Mouse (Mus musculus): ENCODE measurements around the gene Gpld1. TPM values are rescaled to one million over a fixed set of nuclear protein-coding genes. Genes with fewer than 3 reads are reported as not detected.
A peak's percentile ranks its signal among the peaks of the same experiment; 100 is the strongest.

The Gpld1 gene
- 2.6 and 3.0 TPM in 2 replicates for polyA plus RNA-seq (2015; fragmentation: Nextera tagmentation; extraction: Ambion mirVana)

DNA sequence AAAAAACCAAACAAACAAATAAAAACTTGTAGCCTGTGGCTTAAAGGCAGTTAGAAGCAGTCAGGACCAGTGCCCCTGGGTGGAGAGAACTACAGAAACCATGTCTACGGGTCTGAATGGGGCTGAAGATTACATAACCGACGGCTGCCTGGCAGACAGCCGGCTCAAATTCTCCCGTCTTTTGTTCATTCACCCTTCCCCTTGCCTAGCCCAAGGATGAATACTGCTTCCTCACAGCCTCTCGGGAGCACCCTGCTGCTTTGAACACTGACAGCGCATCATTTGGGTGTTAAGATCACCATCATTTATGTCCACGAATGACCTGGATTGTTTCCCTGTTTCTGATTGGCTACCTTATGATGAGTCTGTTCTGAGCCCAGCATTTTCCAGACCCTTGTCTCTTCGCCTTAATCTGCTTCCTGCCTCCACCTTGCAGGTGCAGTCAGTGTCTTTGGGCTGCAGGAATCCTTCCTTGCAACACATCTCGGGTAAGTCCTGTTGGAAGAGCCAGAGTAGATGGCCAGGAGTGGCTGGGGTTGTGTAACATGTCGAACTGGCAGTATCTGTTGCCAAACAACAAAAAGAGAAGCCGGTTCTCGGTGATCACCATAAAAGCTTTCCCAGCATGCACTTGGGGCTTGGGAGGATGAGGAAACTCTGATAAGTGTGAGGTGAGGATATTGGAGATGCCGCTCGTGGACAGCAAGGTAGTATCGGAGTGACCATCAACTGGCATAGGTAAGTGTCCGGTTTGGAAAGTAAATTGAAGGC is at the start of gene Gpld1:
Gpld1 (plus strand) TSS at position 641 of the 771 bp plus-strand sequence.
- no peak for ATAC-seq
- Histone ChIP-seq H3K4me1 (ENCODE audit: control insufficient read depth, insufficient read depth, low read depth, low read length) (peaks cover 7% of the 10 kb centered on the region), H3K36me3 (ENCODE audit: control insufficient read depth, insufficient read depth, low read length) (no peaks in the 10 kb centered on the region), H3K9ac (ENCODE audit: low read depth, low read length) (no peak within 1 kb of the TSS), H3K27ac (ENCODE audit: low read depth, low read length) (no peak within 1 kb of the TSS), H3K4me2 (ENCODE audit: low read length) (0 out of 2 replicates have a peak within 1 kb of the TSS, but pooled peaks have one; percentile 17), H3K27me3 (replicated peaks; ENCODE audit: control insufficient read depth, insufficient read depth, low read length) (no peaks in the 10 kb centered on the region), H3K4me3 (ENCODE audit: low read length) (no peak within 1 kb of the TSS), H3K9me3 (ENCODE audit: control insufficient read depth, low read length) (no peaks in the 10 kb centered on the region)
- 46% methylated on average over 17 of the region's 17 CpGs for WGBS

DNA sequence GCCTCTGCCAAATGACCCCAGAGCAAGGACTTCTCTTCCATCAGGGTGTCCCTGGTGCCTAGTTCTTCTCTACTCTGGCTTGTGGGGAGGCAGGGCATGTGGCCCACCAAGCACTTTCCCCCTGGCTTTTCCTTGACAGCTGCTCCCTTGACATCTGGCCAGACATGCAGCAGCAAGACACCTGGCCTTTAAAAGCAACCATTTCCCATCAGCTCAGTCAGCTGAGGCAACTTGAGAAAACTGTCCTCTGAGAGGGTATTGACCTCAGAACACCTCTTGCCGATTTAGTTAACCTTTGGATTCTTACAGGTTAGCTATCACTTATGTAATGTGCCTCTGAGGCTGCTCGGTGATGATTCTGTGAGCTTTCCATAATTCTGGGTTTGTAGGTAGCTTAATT is 49.1 kb upstream of the Gpld1 start:
- H3K36me3 ChIP-seq (ENCODE audit: control insufficient read depth, insufficient read depth, low read length) = 0 out of 2 replicates have a peak, but pooled peaks cover 2% of the 10 kb centered on the region
- H3K9ac ChIP-seq (ENCODE audit: low read depth, low read length) = no peak overlapping the region
- H3K27me3 ChIP-seq (replicated peaks; ENCODE audit: control insufficient read depth, insufficient read depth, low read length) = no peaks in the 10 kb centered on the region
- no peaks in the 10 kb centered on the region for H3K9me3 ChIP-seq (ENCODE audit: control insufficient read depth, low read length)
- H3K27ac ChIP-seq (ENCODE audit: low read depth, low read length) = no peak overlapping the region
- ATAC-seq = no peak
- H3K4me1 ChIP-seq (ENCODE audit: control insufficient read depth, insufficient read depth, low read depth, low read length) = no peaks in the 10 kb centered on the region
- H3K4me3 ChIP-seq (ENCODE audit: low read length) = no peak overlapping the region
- no peak overlapping the region for H3K4me2 ChIP-seq (ENCODE audit: low read length)
- 90% methylated on average over 2 of the region's 2 CpGs for WGBS

DNA sequence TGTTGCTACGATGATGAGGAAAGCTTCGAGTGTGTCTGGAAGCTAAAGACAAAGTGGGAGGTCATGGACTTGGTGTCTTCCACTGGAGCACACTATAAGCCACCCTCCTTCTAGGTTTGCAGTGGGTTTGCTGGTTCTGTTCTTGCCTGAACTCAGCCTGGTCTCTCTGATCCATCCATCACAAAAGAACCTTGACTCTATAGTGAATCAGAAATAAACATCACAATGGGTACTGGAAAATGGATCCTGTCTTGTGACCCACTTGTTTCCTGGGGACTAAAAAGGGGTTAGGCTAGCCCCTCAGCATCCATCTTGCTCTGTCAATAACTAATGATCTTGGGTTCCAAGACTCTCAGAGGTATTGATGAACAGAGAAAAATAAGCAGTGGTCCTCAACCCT is 41.0 kb upstream of the Gpld1 start:
- no peaks in the 10 kb centered on the region for H3K27me3 ChIP-seq (replicated peaks; ENCODE audit: control insufficient read depth, insufficient read depth, low read length)
- H3K36me3 ChIP-seq (ENCODE audit: control insufficient read depth, insufficient read depth, low read length) = peaks cover 7% of the 10 kb centered on the region
- no peak for ATAC-seq
- no peak overlapping the region for H3K4me2 ChIP-seq (ENCODE audit: low read length)
- 93% methylated on average over 2 of the region's 2 CpGs for WGBS
- H3K9ac ChIP-seq (ENCODE audit: low read depth, low read length) = no peak overlapping the region
- H3K27ac ChIP-seq (ENCODE audit: low read depth, low read length) = no peak overlapping the region
- no peaks in the 10 kb centered on the region for H3K9me3 ChIP-seq (ENCODE audit: control insufficient read depth, low read length)
- no peaks in the 10 kb centered on the region for H3K4me1 ChIP-seq (ENCODE audit: control insufficient read depth, insufficient read depth, low read depth, low read length)
- no peak overlapping the region for H3K4me3 ChIP-seq (ENCODE audit: low read length)

DNA sequence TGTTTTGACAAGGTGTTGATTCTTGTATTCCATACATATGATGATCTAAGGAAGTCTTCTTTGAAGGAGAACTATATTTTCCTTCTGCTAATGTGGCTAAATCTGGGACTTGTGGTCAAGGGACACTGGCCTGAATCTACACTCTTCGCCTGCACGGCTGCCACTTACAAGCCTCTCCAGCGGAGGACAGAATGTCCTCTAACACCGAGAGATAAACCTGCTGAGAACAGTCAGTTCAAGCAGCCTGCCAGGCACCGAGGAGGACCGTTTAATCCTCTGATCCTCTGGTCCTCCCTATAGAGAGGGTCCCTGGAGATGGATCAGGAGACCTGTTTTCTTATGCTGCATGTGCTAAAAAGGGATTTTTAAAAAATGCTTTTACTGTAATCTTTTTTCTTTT is 39.5 kb upstream of the Gpld1 start:
- Histone ChIP-seq H3K9me3 (ENCODE audit: control insufficient read depth, low read length) (no peaks in the 10 kb centered on the region), H3K4me3 (ENCODE audit: low read length) (no peak overlapping the region), H3K4me2 (ENCODE audit: low read length) (no peak overlapping the region), H3K9ac (ENCODE audit: low read depth, low read length) (no peak overlapping the region), H3K27me3 (replicated peaks; ENCODE audit: control insufficient read depth, insufficient read depth, low read length) (no peaks in the 10 kb centered on the region), H3K36me3 (ENCODE audit: control insufficient read depth, insufficient read depth, low read length) (peaks cover 7% of the 10 kb centered on the region), H3K27ac (ENCODE audit: low read depth, low read length) (no peak overlapping the region), H3K4me1 (ENCODE audit: control insufficient read depth, insufficient read depth, low read depth, low read length) (no peaks in the 10 kb centered on the region)
- 84% methylated on average over 6 of the region's 6 CpGs for WGBS
- ATAC-seq = no peak

DNA sequence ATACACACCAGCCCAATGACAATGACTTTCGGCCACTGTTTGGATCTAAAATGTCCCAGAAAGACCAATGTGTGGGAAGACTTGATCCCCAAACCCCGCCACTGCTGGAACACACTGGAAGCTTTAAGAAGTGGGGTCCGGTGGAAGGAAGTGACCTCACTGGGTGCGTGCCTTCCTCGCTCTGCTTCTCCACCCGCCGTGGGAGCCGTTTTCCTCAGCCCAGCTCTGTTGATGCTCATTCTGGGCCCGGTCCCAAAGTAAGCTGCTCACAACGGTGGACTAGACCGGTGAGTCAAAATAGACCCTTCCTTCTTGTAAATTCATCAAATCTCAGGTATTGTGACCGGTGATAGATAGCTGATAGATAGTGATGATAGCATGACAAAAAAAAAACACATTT is 37.5 kb upstream of the Gpld1 start:
- Histone ChIP-seq H3K36me3 (ENCODE audit: control insufficient read depth, insufficient read depth, low read length) (peaks cover 5% of the 10 kb centered on the region), H3K4me1 (ENCODE audit: control insufficient read depth, insufficient read depth, low read depth, low read length) (no peaks in the 10 kb centered on the region)
- 89% methylated on average over 12 of the region's 12 CpGs for WGBS

DNA sequence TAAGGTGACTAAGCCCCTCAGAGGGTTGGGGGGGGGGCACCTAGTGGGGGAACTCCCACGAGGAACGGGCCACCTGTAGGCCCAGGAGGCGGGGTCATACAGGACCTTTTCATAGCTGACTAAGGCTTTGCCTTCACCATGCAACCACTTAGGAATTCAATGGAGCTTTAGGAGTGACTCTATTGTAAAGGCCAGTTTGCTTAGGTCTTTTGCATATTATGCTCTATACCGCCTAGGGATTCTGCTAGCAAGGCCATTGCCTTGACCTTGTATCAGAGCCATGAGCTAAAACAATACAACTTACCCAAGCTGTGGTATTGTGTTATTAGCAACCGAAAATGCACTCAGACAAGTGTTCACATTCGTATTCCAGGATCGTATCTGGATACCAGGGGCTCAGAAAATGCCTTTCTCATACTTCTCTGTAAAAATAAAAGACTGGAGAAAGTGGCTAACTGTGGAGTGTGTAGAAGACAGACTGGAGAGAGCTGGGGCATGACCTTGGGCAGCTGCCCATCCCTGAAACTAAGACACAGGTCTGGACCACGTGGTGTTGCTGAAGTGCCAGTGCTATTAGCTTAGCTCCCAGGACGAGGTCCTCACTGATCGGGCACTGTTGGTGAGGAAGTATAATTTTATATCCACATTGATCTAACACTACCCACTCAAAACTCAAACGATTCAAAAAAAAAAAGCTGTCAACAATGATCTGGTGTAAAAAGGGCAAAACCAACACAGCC is 36.0 kb upstream of the Gpld1 start:
- Histone ChIP-seq H3K9me3 (ENCODE audit: control insufficient read depth, low read length) (no peaks in the 10 kb centered on the region), H3K4me3 (ENCODE audit: low read length) (no peak overlapping the region), H3K4me2 (ENCODE audit: low read length) (no peak overlapping the region), H3K4me1 (ENCODE audit: control insufficient read depth, insufficient read depth, low read depth, low read length) (no peaks in the 10 kb centered on the region), H3K36me3 (ENCODE audit: control insufficient read depth, insufficient read depth, low read length) (0 out of 2 replicates have a peak, but pooled peaks cover 2% of the 10 kb centered on the region), H3K27ac (ENCODE audit: low read depth, low read length) (no peak overlapping the region), H3K27me3 (replicated peaks; ENCODE audit: control insufficient read depth, insufficient read depth, low read length) (no peaks in the 10 kb centered on the region), H3K9ac (ENCODE audit: low read depth, low read length) (no peak overlapping the region)
- ATAC-seq = peak; percentile 63; the same call in 1 of the 2 replicates
- 78% methylated on average over 11 of the region's 11 CpGs for WGBS

More for the DNA sequence above, 37.5 kb upstream of the Gpld1 start:
- Histone ChIP-seq H3K4me3 (ENCODE audit: low read length) (no peak overlapping the region), H3K9me3 (ENCODE audit: control insufficient read depth, low read length) (no peaks in the 10 kb centered on the region), H3K27me3 (replicated peaks; ENCODE audit: control insufficient read depth, insufficient read depth, low read length) (no peaks in the 10 kb centered on the region), H3K4me2 (ENCODE audit: low read length) (no peak overlapping the region), H3K27ac (ENCODE audit: low read depth, low read length) (no peak overlapping the region), H3K9ac (ENCODE audit: low read depth, low read length) (no peak overlapping the region)
- no peak for ATAC-seq

DNA sequence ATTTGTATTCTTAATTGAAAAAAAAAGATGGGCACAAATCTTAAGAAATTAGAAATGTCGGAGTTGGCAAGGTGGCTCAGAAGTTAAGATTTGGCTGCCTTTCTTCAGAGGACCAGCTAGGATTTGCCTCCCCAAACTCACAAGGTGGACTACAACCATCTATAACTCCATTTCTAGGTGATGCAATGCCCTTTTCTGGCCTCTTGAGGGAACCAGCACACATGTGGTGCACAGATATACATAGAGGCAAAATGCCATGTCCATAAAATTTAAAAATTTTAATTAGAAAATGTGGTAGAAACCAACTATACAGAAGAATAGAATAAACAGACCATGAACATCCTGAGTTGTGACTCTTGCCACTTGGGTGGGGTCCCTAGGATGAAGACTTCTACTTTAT is 33.8 kb upstream of the Gpld1 start:
- peaks cover 2% of the 10 kb centered on the region for H3K36me3 ChIP-seq (ENCODE audit: control insufficient read depth, insufficient read depth, low read length)
- 97% methylated on average over 1 of the region's 1 CpGs for WGBS
- no peaks in the 10 kb centered on the region for H3K4me1 ChIP-seq (ENCODE audit: control insufficient read depth, insufficient read depth, low read depth, low read length)
- H3K9me3 ChIP-seq (ENCODE audit: control insufficient read depth, low read length) = no peaks in the 10 kb centered on the region
- no peak overlapping the region for H3K4me2 ChIP-seq (ENCODE audit: low read length)
- ATAC-seq = no peak
- H3K9ac ChIP-seq (ENCODE audit: low read depth, low read length) = no peak overlapping the region
- H3K4me3 ChIP-seq (ENCODE audit: low read length) = no peak overlapping the region
- H3K27ac ChIP-seq (ENCODE audit: low read depth, low read length) = no peak overlapping the region
- no peaks in the 10 kb centered on the region for H3K27me3 ChIP-seq (replicated peaks; ENCODE audit: control insufficient read depth, insufficient read depth, low read length)

DNA sequence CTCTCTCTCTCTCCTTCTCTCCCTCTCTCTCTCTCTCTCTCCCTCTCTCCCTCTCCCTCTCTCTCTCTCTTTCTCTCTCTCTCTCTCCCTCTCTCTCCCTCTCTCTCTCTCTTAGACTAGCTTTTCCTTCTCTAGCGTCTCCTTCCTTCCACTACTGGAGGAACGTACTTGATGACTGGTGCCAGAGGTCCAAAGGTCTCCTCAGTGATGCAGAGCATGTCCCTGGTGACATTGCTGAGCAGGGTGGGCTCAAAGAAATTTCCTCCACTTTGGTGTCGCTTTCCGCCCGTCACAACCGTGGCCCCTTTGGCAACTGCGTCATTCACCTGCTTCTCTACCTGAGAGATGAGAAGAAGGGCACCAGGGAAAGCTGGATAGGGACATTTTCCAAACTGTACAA is 29.4 kb upstream of the Gpld1 start:
- no peak for ATAC-seq
- Histone ChIP-seq H3K27me3 (replicated peaks; ENCODE audit: control insufficient read depth, insufficient read depth, low read length) (no peaks in the 10 kb centered on the region), H3K4me2 (ENCODE audit: low read length) (no peak overlapping the region), H3K4me3 (ENCODE audit: low read length) (no peak overlapping the region), H3K9ac (ENCODE audit: low read depth, low read length) (no peak overlapping the region), H3K4me1 (ENCODE audit: control insufficient read depth, insufficient read depth, low read depth, low read length) (no peaks in the 10 kb centered on the region), H3K9me3 (ENCODE audit: control insufficient read depth, low read length) (no peaks in the 10 kb centered on the region), H3K36me3 (ENCODE audit: control insufficient read depth, insufficient read depth, low read length) (peaks cover 21% of the 10 kb centered on the region), H3K27ac (ENCODE audit: low read depth, low read length) (no peak overlapping the region)
- 92% methylated on average over 7 of the region's 7 CpGs for WGBS

DNA sequence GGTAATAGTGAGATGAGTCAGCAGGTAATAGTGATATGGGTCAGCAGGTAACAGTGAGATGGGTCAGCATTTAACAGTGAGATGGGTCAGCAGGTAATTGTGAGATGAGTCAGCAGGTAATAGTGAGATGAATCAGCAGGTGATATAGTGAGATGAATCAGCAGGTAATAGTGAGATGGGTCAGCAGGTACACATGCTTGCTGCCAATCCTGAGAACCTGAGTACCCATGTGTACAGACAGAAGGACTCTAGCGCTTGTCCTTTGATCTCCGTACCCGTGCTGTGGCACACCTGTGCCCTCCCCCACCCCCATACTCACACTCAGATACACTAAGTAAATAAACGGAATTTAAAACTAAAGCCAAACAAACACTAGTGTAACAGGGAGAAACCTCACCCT is 28.0 kb upstream of the Gpld1 start:
- Histone ChIP-seq H3K27me3 (replicated peaks; ENCODE audit: control insufficient read depth, insufficient read depth, low read length) (no peaks in the 10 kb centered on the region), H3K36me3 (ENCODE audit: control insufficient read depth, insufficient read depth, low read length) (peaks cover 28% of the 10 kb centered on the region), H3K4me1 (ENCODE audit: control insufficient read depth, insufficient read depth, low read depth, low read length) (no peaks in the 10 kb centered on the region), H3K4me3 (ENCODE audit: low read length) (no peak overlapping the region), H3K9me3 (ENCODE audit: control insufficient read depth, low read length) (no peaks in the 10 kb centered on the region), H3K9ac (ENCODE audit: low read depth, low read length) (no peak overlapping the region), H3K4me2 (ENCODE audit: low read length) (no peak overlapping the region), H3K27ac (ENCODE audit: low read depth, low read length) (no peak overlapping the region)
- WGBS = 92% methylated on average over 4 of the region's 4 CpGs
- no peak for ATAC-seq

Data from hindbrain, embryonic 16.5 days (tissue).